Mouse (Mus musculus): ENCODE results near the gene Nbeal2. TPM values are rescaled to one million over a fixed set of nuclear protein-coding genes. Genes with fewer than 3 reads are reported as not detected.

Gene Nbeal2
- polyA plus RNA-seq, 1 experiment: 119 TPM

DNA sequence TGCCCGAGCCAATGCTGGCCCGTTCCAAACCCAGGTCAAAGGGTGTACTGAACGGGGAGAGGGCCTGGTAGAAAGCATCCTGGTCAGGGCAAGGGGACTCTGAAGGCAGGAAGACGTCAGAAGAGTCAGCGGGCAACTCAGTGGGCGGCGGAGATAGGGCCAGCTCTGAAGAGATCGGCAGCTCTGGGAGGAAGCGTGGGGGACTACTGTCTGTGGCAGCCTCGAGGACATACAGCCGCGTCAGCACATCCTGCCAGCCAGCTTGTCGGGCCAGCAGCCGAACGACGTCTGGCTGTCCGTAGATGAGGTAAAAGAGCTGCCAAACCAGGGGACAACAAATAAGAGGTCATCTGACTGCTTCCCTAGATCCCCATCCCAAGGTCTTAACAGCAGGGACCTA is 20.1 kb downstream of the Nbeal2 start:
- TF ChIP-seq CTCF (IDR thresholded peaks at IDR 0.05; ENCODE audit: control insufficient read depth, insufficient read depth, low read length) (no peak), POLR2A (IDR thresholded peaks at IDR 0.05; ENCODE audit: borderline replicate concordance, control insufficient read depth, low read depth, low read length) (no peak)
- 85% methylated on average over 17 of the region's 17 CpGs for WGBS
- Histone ChIP-seq H3K27ac (ENCODE audit: control insufficient read depth, insufficient read depth, low read depth, low read length, poor library complexity) (no peak overlapping the region; the same call in 1 of the 2 replicates), H3K4me1 (ENCODE audit: control insufficient read depth, insufficient read depth, low read length) (no peaks in the 10 kb centered on the region), H3K4me3 (replicated peaks; ENCODE audit: control insufficient read depth, low read depth, low read length) (no peak overlapping the region)

DNA sequence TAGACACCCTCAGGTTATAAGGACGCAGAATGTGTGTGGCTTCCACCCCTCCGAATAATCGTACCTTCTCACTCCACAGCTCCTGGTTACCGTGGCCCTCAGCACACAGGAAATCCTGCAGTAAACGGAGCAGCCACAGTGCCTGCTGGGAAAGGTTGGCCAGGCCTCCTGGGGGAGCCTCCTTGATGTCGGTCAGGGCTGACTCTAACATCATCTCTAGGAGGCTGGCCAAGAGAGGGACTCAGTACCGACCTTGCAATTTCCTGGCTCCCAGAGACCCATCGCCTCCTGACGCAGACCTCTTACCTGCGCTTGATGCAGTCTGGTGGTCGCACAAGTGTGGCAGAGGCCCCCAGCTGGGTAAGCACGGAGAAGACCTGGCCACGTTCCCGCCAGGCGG is 21.3 kb downstream of the Nbeal2 start:
- WGBS: 92% methylated on average over 15 of the region's 15 CpGs
- Histone ChIP-seq H3K4me1 (ENCODE audit: control insufficient read depth, insufficient read depth, low read length) (no peaks in the 10 kb centered on the region), H3K27ac (ENCODE audit: control insufficient read depth, insufficient read depth, low read depth, low read length, poor library complexity) (no peak overlapping the region), H3K4me3 (replicated peaks; ENCODE audit: control insufficient read depth, low read depth, low read length) (no peak overlapping the region)
- TF ChIP-seq CTCF (IDR thresholded peaks at IDR 0.05; ENCODE audit: control insufficient read depth, insufficient read depth, low read length) (no peak), POLR2A (IDR thresholded peaks at IDR 0.05; ENCODE audit: borderline replicate concordance, control insufficient read depth, low read depth, low read length) (no peak)

DNA sequence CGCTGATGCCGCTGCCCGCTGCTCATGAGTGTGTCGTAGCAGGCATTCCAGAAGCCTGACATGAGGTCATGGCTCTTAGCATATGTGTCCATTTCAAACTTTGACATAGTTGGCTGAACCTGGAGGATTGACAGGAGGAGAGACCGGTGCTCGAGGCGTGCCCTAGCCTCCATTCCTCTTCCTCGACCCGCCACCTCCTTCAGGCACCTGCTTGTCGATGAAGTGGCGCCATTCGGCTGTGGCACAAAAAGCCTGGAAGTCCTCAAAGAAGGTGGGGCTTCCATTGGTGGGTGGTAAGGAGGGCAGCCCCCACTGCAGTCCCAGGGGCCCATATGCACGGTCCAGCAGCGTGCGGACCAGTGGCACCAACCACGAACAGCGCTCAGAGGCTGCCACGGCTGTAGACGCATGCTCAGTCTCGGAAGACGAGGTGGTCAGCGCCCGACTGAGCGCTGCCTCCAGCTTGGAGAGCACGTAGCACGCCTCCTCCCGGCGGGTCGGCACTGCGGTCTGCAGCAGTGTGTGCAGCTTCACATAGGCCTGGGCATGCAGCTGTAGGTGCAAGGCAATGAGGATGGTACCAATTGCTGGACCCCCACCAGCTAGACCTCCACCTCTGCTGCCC is 22.2 kb downstream of the Nbeal2 start:
- Histone ChIP-seq H3K27ac (ENCODE audit: control insufficient read depth, insufficient read depth, low read depth, low read length, poor library complexity) (no peak overlapping the region), H3K4me3 (replicated peaks; ENCODE audit: control insufficient read depth, low read depth, low read length) (no peak overlapping the region), H3K4me1 (ENCODE audit: control insufficient read depth, insufficient read depth, low read length) (no peaks in the 10 kb centered on the region)
- WGBS: 92% methylated on average over 30 of the region's 30 CpGs
- TF ChIP-seq POLR2A (IDR thresholded peaks at IDR 0.05; ENCODE audit: borderline replicate concordance, control insufficient read depth, low read depth, low read length) (no peak), CTCF (IDR thresholded peaks at IDR 0.05; ENCODE audit: control insufficient read depth, insufficient read depth, low read length) (no peak)

DNA sequence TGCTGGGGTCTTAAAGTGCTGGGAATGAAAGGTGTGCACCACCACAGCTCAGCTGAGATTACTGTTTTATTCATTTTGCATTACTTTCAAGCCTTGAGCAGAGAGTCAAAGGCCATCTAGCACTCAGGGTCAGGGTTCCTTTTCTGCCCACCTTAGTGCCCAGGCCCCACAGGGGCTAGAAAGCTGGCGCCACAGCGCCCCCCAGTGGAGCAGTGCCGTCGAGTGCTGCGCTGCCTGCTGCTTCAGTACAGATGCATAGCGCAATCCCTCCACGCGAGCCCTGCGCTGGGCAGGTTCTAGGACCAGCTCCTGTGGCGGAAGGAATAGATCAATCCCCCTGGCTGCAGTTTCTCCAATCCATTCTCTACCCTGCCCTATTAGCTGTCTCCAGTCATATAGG is 22.8 kb downstream of the Nbeal2 start:
- H3K27ac ChIP-seq (ENCODE audit: control insufficient read depth, insufficient read depth, low read depth, low read length, poor library complexity): no peak overlapping the region
- H3K4me3 ChIP-seq (replicated peaks; ENCODE audit: control insufficient read depth, low read depth, low read length): no peak overlapping the region
- WGBS: 77% methylated on average over 10 of the region's 10 CpGs
- no peaks in the 10 kb centered on the region for H3K4me1 ChIP-seq (ENCODE audit: control insufficient read depth, insufficient read depth, low read length)
- no peak for TF ChIP-seq POLR2A (IDR thresholded peaks at IDR 0.05; ENCODE audit: borderline replicate concordance, control insufficient read depth, low read depth, low read length)
- peak; percentile 62 for TF ChIP-seq CTCF (IDR thresholded peaks at IDR 0.05; ENCODE audit: control insufficient read depth, insufficient read depth, low read length)

DNA sequence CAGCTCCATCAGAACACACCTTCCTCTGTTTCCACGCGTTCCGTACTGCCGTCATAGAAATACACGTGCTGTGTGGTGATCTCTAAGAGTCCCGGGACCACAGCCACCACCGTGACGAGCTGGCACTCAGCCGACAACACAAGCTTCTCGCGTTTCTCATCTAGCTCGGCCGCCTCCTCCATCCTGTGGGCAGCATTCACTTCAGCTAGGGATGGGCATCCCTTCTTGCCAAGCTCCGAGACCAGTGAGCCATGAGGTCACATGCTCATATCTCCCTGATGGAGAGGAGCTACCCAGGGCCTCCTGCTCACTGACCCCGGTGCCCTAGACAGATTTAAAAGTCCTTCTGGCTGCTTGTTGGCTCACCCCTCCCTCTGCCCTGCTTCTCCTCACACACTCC is 23.8 kb downstream of the Nbeal2 start:
- TF ChIP-seq POLR2A (IDR thresholded peaks at IDR 0.05; ENCODE audit: borderline replicate concordance, control insufficient read depth, low read depth, low read length): no peak
- TF ChIP-seq CTCF (IDR thresholded peaks at IDR 0.05; ENCODE audit: control insufficient read depth, insufficient read depth, low read length): no peak
- Histone ChIP-seq H3K4me1 (ENCODE audit: control insufficient read depth, insufficient read depth, low read length) (no peaks in the 10 kb centered on the region), H3K27ac (ENCODE audit: control insufficient read depth, insufficient read depth, low read depth, low read length, poor library complexity) (no peak overlapping the region), H3K4me3 (replicated peaks; ENCODE audit: control insufficient read depth, low read depth, low read length) (no peak overlapping the region)
- 91% methylated on average over 15 of the region's 15 CpGs for WGBS

DNA sequence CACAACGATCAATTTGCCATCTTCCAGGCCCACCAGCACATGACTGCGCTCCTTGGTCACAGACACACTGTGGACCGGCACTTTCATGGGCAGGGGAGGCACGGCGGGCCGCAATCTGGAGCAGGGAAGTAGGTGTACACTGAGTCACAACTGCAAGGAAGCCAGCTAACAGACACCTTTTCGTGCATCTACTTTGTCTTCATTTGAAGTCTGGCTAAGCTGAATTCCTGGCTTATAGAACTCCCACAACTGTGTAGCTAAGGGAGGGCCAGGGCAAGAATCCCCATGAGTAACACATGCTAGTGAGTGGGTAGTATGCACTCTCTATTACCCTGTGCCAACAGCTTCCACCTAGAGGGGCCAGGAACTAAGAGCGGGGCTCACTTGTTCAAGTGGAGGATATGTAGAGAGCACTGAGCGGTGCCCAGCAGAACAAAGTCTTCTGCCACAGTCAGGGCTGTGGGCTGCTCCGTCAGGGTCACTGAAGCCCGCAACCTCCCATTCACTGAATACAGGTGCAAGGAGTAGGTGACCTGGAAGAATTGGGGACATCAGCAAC is 28.5 kb downstream of the Nbeal2 start:
- no peak overlapping the region for H3K27ac ChIP-seq (ENCODE audit: control insufficient read depth, insufficient read depth, low read depth, low read length, poor library complexity)
- H3K4me3 ChIP-seq (replicated peaks; ENCODE audit: control insufficient read depth, low read depth, low read length): no peak overlapping the region
- H3K4me1 ChIP-seq (ENCODE audit: control insufficient read depth, insufficient read depth, low read length): no peaks in the 10 kb centered on the region
- TF ChIP-seq CTCF (IDR thresholded peaks at IDR 0.05; ENCODE audit: control insufficient read depth, insufficient read depth, low read length) (no peak), POLR2A (IDR thresholded peaks at IDR 0.05; ENCODE audit: borderline replicate concordance, control insufficient read depth, low read depth, low read length) (no peak)
- 87% methylated on average over 11 of the region's 11 CpGs for WGBS

DNA sequence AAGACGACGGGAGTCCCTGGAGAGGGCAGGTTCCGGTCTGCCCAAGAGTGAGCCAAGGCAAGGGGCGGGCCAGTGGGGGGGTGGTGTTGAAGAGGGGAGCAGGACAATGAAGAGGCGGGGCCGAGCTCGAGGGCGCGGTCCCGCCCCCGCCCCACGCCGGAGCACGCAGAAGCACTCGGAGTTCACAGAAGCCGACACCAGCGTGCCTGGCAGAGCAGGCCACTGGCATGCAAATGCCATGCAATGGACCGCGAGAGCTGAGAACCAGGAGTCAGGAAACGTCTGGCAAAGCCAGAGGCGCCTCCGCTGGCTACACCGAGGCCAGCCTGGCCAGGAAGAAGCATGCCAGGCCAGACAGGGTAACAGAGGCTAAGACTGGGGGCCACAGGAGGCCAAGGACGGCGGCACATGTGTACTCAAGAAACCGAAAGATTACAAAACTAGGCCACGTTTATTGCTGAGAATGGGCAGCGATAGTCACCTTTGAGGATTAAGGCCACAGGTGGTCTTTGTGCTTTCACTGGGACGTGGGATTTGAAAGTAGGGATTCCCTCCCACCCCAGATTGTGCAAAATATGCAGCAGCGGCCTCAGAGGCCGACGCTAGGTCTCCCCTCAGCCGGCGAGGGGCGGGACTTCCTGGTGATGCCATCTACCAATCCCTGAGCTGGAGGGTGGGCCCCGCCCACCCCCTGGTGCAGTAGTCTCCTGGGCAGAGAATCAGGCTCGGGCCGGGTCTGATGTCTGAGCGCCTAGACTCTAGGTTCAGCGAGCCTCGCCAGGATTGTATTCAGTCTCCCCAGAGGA is 29.4 kb downstream of the Nbeal2 start, which contains the start of gene Nradd:
Nradd (minus strand) TSS at position 92 of the 806 bp plus-strand sequence.
- TF ChIP-seq CTCF (IDR thresholded peaks at IDR 0.05; ENCODE audit: control insufficient read depth, insufficient read depth, low read length): no peak
- TF ChIP-seq POLR2A (IDR thresholded peaks at IDR 0.05; ENCODE audit: borderline replicate concordance, control insufficient read depth, low read depth, low read length): 0 out of 2 replicates have a peak, but pooled peaks have one; percentile 14
- WGBS: 43% methylated on average over 41 of the region's 41 CpGs
- H3K27ac ChIP-seq (ENCODE audit: control insufficient read depth, insufficient read depth, low read depth, low read length, poor library complexity): peak within 1 kb of the TSS; percentile 44; the same call in 1 of the 2 replicates

More for the DNA sequence above, 29.4 kb downstream of the Nbeal2 start, which contains the start of gene Nradd:
- Histone ChIP-seq H3K4me1 (ENCODE audit: control insufficient read depth, insufficient read depth, low read length) (no peaks in the 10 kb centered on the region), H3K4me3 (replicated peaks; ENCODE audit: control insufficient read depth, low read depth, low read length) (peak within 1 kb of the TSS; percentile 51)
